Mouse (Mus musculus) spleen, adult 2 months (tissue): Measurements from ENCODE around the gene Sec24a.

Experiments
- CTCF ChIP-seq: fragments of 200-500 bp; IDR thresholded peaks from 2 replicates; pipeline ENCODE4 v1.5.1; 2011; ENCODE audit warnings: mild to moderate bottlenecking, inconsistent platforms; ENCODE audit not compliant: insufficient read depth, insufficient read length, insufficient replicate concordance; ENCODE audit errors: extremely low read depth
- POLR2A ChIP-seq: fragments of 200-500 bp; IDR thresholded peaks from 2 replicates; pipeline ENCODE4 v1.6.1; 2011; ENCODE audit warnings: low read depth, low read length, inconsistent platforms

GRCm38 (mm10) chr11:51662632-51663031 is 100.8 kb downstream of the Sec24a start:
- no peak for TF ChIP-seq CTCF
- no peak for TF ChIP-seq POLR2A
